Mouse (Mus musculus) right cerebral cortex, adult 18-20 months (tissue): ENCODE data around the gene Abhd6.
A peak's percentile ranks its signal among the peaks of the same experiment; 100 is the strongest.

ENCODE experiments used
- DNase-seq: peaks from one replicate; pipeline ENCODE4 v3.0.0; 2022; ENCODE audit warnings: mixed read lengths

Abhd6 gene

GRCm38 (mm10) chr14:8032087-8032944 is 29.6 kb downstream of the Abhd6 start:
- peak; percentile 70 for DNase-seq

GRCm38 (mm10) chr14:8034561-8034960 is 31.9 kb downstream of the Abhd6 start:
- no peak for DNase-seq

- no peak for DNase-seq
These were observed 33.2 kb downstream of the Abhd6 start for GRCm38 (mm10) chr14:8035951-8036350.

GRCm38 (mm10) chr14:8036406-8036805 is 33.7 kb downstream of the Abhd6 start:
- no peak for DNase-seq

- DNase-seq: no peak
These were observed 35.4 kb downstream of the Abhd6 start for GRCm38 (mm10) chr14:8038150-8038549.

- DNase-seq: peak; percentile 72
These were observed 36.2 kb downstream of the Abhd6 start for GRCm38 (mm10) chr14:8038791-8039448.

- DNase-seq: no peak
These were observed 37.5 kb downstream of the Abhd6 start for GRCm38 (mm10) chr14:8040179-8040578.

GRCm38 (mm10) chr14:8040911-8041678 is 38.4 kb downstream of the Abhd6 start:
- DNase-seq: no peak

- no peak for DNase-seq
These were observed 39.4 kb downstream of the Abhd6 start for GRCm38 (mm10) chr14:8042120-8042519.

- no peak for DNase-seq
These were observed 39.9 kb downstream of the Abhd6 start for GRCm38 (mm10) chr14:8042577-8042976.

- no peak for DNase-seq
These were observed 41.6 kb downstream of the Abhd6 start for GRCm38 (mm10) chr14:8044330-8044729.

- DNase-seq: no peak
These were observed 42.1 kb downstream of the Abhd6 start for GRCm38 (mm10) chr14:8044786-8045185.

GRCm38 (mm10) chr14:8045187-8045846 is 42.6 kb downstream of the Abhd6 start:
- no peak for DNase-seq

- DNase-seq: no peak
These were observed 44.1 kb downstream of the Abhd6 start for GRCm38 (mm10) chr14:8046839-8047238.

- DNase-seq: no peak
These were observed 46.6 kb downstream of the Abhd6 start for GRCm38 (mm10) chr14:8049334-8049733.

GRCm38 (mm10) chr14:8051869-8052268 is 49.2 kb downstream of the Abhd6 start:
- no peak for DNase-seq

- DNase-seq: no peak
These were observed 50.0 kb downstream of the Abhd6 start for GRCm38 (mm10) chr14:8052661-8053060.

- no peak for DNase-seq
These were observed 51.8 kb downstream of the Abhd6 start for GRCm38 (mm10) chr14:8054310-8055102.

GRCm38 (mm10) chr14:8056076-8056475 is 53.4 kb downstream of the Abhd6 start:
- DNase-seq: no peak

GRCm38 (mm10) chr14:8059938-8060337 is 57.2 kb downstream of the Abhd6 start:
- no peak for DNase-seq

GRCm38 (mm10) chr14:8062076-8062475 is 59.4 kb downstream of the Abhd6 start:
- no peak for DNase-seq
